Mouse (Mus musculus): ENCODE data around the gene Pigq.

The Pigq gene

DNA sequence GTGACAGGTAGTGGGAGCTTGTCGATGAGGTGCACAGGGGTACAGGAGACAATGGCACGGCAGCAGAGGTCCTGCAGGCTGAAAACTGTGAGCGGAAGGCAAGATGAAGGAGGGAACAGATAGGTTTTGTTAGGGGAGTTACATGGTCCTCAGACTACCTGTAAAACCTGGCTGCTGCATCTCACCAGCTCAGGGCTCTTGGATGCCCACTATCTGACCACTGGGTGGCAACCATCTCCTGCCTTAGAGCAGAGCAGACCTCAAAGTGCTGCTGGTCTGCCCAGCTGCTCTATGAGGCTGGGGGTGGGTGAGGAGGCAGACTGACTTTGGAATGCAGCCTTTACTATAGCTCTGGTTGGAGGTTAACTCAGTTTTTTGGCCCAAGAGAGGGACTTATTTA, 60.9 kb downstream of the Pigq start:
- DNase-seq (ENCODE audit: low read depth in 2 of 2, low spot score in 2 of 2), result no peak

DNA sequence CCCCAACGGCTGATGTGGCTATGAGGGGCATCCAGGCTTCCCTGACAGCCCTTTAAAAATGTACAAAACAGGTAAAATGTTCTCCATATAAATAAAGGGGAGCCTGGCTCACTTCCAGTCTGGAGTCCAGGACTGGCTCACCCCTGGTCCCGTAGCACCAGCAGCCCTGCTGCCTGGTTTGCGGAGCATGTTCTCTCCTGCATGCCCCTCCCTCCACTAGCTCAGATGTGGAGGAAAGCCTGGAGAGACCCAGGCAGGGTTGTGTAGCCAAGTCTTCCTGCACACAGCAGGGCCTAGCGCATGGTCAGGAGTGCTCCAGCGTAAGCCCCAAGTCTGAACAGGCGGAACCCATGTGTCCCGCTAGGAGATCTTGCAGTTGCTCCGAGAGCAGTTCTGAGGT, 61.5 kb downstream of the Pigq start:
- DNase-seq (ENCODE audit: low read depth in 2 of 2, low spot score in 2 of 2), result no peak

DNA sequence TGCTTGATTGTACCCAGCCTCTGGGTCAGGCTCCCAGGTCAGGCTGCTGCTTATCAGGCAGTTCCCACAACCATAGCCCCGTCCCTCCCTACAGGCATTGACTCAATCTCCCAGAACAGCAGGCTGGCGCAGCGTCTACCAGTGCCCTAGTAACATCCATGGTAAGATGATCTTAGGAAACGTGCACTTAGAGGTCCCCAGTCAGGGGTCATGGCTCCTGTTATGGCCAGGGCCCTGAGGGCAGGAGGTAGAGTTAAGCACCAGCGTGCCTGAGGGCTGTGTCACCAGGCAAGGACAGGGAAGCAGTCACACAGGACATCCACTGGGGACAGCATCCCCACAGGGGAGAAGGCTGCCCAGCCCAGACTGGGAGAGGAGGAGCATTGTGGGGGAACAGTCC, 62.4 kb downstream of the Pigq start:
- DNase-seq (ENCODE audit: low read depth in 2 of 2, low spot score in 2 of 2), result no peak

DNA sequence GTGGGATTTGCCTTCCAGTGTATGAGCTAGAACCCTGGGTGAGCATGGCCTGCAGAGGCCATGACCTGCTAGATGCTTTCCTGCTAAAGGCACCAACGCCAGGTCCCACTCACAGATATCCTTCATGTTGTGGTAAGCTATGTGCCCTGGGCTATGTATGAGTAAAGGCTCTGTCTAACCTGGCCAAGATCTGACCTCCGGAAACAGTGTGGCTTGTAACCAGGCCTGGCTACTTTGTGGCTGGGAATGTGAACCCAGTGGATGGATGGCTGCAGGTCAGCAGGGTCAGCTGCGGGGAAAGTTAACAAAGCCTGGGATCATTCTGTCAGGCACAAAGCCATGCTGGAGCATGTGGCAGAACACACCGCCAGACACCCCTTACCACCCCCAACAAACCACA, 63.0 kb downstream of the Pigq start:
- DNase-seq (ENCODE audit: low read depth in 2 of 2, low spot score in 2 of 2), result no peak

DNA sequence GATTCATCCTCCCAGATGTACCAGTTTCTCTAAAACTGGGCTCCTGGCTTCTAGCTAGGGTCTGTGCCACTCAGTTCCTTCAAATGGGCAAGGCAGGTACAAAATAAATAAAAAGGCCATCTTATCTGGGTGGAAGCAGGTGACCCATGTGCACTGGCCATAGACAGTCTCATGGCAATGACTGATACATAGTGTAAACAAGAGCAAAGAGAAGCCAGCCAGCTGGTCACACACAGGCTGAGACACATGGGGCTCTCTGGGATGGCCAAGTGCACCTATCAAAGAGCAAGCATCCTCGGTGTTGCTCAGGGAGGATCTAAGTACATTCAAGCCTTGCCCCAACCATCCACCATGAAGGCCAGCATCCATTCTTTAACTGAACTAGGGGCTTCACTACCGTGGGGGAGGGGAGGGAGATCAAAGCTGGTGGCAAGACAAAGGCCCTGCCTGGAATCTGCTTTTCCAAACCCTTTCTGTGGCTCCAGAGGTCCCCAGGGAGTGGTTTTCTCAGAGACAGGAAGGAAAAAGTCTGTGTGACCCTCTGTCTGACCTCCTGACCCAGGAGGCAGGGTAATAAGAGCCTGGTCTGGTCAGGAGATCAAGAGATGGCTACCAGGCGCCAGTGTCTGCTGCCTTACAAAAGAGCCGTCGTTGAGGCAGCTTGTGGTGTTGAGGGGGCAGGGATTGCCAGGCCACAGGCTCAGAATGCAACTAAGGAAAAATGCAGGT, 63.7 kb downstream of the Pigq start:
- no peak for DNase-seq (ENCODE audit: low read depth in 2 of 2, low spot score in 2 of 2)

DNA sequence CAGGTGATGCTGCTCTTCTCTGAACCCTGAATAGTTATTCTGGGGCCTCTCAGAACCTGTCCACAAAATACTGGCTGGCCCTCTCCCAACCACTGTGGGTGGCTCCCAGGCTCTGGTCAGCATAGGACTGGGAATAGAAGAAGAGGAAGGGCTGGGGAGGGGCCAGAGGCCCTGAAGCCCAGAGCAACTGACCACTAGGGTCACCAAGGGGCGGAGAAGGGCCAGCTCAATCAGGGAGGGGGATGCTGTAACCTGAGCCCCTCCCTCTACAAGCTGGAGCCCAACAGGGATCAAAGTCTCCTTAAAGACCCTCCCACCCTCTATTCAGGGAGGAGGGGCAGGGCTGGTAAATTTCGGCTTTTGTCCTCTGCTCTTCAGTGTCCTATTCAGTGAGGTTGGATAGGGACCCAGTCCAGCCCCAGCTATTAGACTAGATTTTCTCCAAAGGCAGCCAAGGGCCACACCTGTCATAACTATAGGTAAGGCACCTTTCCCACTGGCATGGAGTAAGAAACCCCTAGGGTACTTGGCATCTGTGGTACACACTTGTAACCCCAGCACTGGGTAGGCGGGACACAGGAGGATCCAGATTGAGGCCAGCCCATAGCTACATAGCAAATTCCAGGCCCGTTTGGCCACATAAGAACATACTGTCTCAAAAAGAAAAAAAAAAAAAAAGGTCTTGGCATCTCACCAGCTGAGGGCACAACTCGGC, 64.4 kb downstream of the Pigq start, which contains the start of gene Wfikkn1:
Wfikkn1 (minus strand) TSS at position 663 of the 715 bp plus-strand sequence.
- no peak for DNase-seq (ENCODE audit: low read depth in 2 of 2, low spot score in 2 of 2)

DNA sequence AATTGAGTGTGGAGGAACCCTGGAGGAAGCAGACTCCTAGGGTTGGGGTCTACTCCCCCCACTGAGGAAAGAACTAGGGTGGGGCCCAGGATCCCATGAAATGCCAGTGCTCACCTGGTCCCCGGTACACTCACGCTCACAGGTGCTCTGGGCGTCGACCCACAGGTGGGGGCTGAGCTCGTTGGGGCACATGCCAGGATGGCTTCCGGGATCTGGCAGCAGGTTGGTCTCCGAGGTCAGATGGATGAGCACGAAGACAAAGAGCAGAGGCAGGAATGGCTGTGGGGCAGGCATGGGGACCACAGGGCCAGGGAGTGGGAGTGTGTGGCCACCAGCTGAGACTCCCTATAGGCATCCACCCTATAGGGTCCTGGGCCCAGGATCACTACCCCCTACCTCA, 65.0 kb downstream of the Pigq start:
- no peak for DNase-seq (ENCODE audit: low read depth in 2 of 2, low spot score in 2 of 2)

DNA sequence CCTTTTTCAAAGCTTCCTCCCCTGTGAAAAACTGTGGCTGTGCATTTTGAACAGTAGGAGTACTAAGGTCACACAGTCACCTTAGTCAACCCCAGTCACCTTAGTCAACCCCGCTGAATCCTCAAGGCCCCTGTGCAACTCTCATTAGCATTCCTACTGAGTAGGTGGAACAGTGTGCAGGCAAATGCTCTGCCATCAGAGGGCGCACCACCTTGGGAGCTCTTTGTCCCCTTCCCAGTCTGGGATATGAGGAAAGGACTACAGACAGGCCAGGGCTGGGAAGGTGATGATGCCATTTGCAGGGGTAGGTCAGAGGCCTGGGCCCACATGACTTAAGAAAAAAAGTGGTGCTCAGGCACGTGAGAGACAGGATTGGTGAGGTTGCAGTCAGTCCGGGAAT, 65.5 kb downstream of the Pigq start:
- no peak for DNase-seq (ENCODE audit: low read depth in 2 of 2, low spot score in 2 of 2)

DNA sequence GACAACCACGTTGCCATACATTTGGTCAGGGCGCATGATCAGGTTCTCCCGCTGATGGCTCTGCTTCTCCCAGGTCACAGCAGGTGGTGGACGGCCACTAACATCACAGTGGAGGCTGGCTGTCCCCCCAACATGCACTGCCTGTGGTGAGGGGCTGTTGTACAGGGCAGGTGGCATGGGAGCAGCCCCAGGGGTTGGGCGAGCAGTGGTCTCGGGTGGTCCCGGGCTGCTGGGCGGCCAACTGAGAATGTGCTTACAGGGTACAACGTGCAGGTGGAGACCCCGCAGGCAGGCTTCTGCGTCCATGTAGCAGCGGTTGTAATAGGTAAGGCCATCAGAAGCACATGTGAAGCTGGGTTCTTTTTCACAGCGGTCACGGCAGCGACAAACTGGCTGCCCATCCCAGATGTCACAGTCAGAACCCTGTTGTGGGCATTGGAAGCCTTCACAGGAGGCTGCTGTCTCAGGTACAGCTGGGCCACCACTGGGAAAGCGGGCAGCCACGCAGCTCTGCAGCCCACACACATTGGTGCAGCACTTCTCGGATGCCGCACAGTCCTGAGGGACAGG, 66.0 kb downstream of the Pigq start:
- DNase-seq (ENCODE audit: low read depth in 2 of 2, low spot score in 2 of 2), result no peak

DNA sequence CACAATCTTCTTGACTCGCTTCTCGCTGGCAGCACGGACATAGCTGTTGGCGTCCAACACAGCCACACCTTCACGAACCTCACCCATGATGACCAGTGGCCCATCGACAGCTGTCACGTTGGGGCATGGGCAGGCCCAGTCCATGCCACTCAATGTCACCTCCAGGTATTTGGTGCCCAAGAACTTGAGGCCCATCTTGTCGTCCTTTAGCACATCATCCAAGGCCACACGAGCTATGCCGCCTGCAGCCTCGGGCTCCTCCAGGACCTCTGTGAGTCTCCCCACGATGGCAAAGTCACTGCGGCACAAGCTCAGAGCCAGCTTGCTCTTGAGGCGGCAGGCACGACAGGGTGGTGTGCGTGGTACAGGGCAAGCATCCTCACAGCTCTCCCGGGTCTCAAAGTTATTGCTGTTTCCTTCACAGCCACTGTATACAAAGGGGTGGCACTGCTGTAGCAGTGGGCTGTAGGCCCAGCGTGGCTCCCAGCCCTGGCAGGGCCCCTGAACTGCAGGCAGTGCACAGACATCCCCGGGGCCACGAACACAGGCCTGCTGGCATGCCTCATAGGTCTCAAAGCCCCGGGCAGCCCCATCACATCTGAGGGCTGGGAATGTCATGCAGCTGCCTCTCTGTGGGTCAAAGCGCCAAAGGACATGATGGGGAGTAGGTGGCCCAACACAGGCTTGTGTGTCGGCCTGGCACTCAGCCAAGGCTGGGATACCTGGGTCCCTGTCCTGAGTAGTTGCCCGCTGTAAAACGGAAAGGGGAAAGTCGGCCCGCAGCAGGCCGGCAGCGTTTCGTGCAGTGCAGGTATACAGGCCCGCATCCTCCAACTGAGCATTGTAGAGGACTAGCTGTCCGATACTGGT, 66.8 kb downstream of the Pigq start:
- no peak for DNase-seq (ENCODE audit: low read depth in 2 of 2, low spot score in 2 of 2)

DNA sequence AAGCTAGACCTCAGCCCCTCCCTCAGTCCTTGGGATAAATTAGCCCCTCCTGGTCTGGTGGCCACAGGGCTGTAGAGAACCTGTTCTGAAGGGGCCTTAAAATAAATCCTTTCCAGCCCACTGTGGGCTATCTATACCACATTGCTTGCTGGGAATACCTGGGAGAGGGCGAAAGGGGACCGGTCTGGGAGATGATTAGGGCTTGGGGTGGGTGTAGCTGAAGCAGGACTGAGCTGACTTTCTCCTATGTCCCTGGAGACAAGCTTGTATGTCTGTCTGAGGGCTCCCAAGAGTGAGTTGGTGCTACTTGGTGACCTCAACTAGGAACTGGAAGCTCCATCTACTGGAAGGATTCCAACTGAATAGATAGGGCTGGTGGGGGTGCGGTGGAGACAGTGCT, 67.7 kb downstream of the Pigq start:
- no peak for DNase-seq (ENCODE audit: low read depth in 2 of 2, low spot score in 2 of 2)

Data from CD8-positive naive resting alpha-beta T cell, adult 2 months (primary cell).